Mouse (Mus musculus) heart, adult 2 months (tissue): ENCODE results near the gene Rtn1.

Source experiments
- CTCF ChIP-seq: fragments of 200-600 bp; IDR thresholded peaks from 2 replicates; pipeline ENCODE4 v1.8.1; 2022; ENCODE audit warnings: antibody characterized with exemption, mild to moderate bottlenecking, moderate library complexity
- POLR2A ChIP-seq: fragments of 200-500 bp; IDR thresholded peaks from 2 replicates; pipeline ENCODE4 v1.6.1; 2011; ENCODE audit warnings: mild to moderate bottlenecking, low read depth, low read length, control low read depth; ENCODE audit not compliant: insufficient read depth

- no peak for TF ChIP-seq CTCF
- TF ChIP-seq POLR2A = no peak
Measured at GRCm38 (mm10) chr12:72229451-72230196, 179.2 kb downstream of the Rtn1 start.
